Mouse (Mus musculus) MEL (cell line): ENCODE data around the gene Cacna1i. TPM values are rescaled to one million over a fixed set of nuclear protein-coding genes. Genes with fewer than 3 reads are reported as not detected.
A peak's percentile ranks its signal among the peaks of the same experiment; 100 is the strongest.

Source experiments
- DNase-seq: peaks from one replicate; pipeline ENCODE4 v3.0.0; 2011; ENCODE audit warnings: low read depth, low spot score
- H3K27ac ChIP-seq: 2 replicates; pipeline ENCODE4 v1.5.1; 2012; ENCODE audit warnings: low read depth, mild to moderate bottlenecking, control low read depth, low read length, moderate library complexity; ENCODE audit not compliant: control insufficient read depth
- H3K27me3 ChIP-seq, 2 experiments: fragments of 150-350 bp in 1 of 2; sonication (generic) in 1 of 2; 2 replicates each; pipeline ENCODE4 v1.6.1; 2012; ENCODE audit warnings: low read length in 2 of 2, mild to moderate bottlenecking in 2 of 2, improper control_type of control experiment in 1 of 2, moderate library complexity in 1 of 2; ENCODE audit not compliant: insufficient read depth in 2 of 2, control insufficient read depth in 1 of 2
- H3K36me3 ChIP-seq, 2 experiments: 2 replicates each; pipeline ENCODE4 v1.6.1; 2012 to 2014; ENCODE audit warnings: low read length in 2 of 2, improper control_type of control experiment in 1 of 2, inconsistent platforms in 1 of 2, mild to moderate bottlenecking in 1 of 2; ENCODE audit not compliant: insufficient read depth in 2 of 2, control insufficient read depth in 1 of 2
- H3K4me1 ChIP-seq, 2 experiments: fragments of 150-350 bp in 1 of 2; sonication (generic) in 1 of 2; 2 replicates each; pipeline ENCODE4 v1.6.1; 2012; ENCODE audit warnings: low read length in 2 of 2, improper control_type of control experiment in 1 of 2, mild to moderate bottlenecking in 1 of 2; ENCODE audit not compliant: insufficient read depth in 2 of 2, control insufficient read depth in 1 of 2
- H3K4me3 ChIP-seq, 2 experiments: fragments of 150-350 bp in 1 of 2; sonication (generic) in 1 of 2; 2 replicates each; pipeline ENCODE4 v1.5.1; 2012; ENCODE audit warnings: low read depth in 2 of 2, low read length in 2 of 2, mild to moderate bottlenecking in 2 of 2, moderate library complexity in 2 of 2, control low read depth in 1 of 2, improper control_type of control experiment in 1 of 2; ENCODE audit not compliant: control insufficient read depth in 1 of 2, insufficient read depth in 1 of 2
- H3K79me2 ChIP-seq: 2 replicates; pipeline ENCODE4 v1.6.1; 2012; ENCODE audit warnings: mild to moderate bottlenecking, low read length, moderate library complexity; ENCODE audit not compliant: control insufficient read depth, poor library complexity, insufficient read depth
- H3K9ac ChIP-seq: 2 replicates; pipeline ENCODE4 v1.6.1; 2012; ENCODE audit warnings: low read depth, mild to moderate bottlenecking, control low read depth, low read length, moderate library complexity; ENCODE audit not compliant: control insufficient read depth, poor library complexity, severe bottlenecking
- H3K9me3 ChIP-seq: fragments of 150-350 bp; sonication (generic); replicated peaks from 2 replicates; pipeline ENCODE4 v1.6.1; 2012; ENCODE audit warnings: mild to moderate bottlenecking, low read length, improper control_type of control experiment, moderate library complexity; ENCODE audit not compliant: insufficient read depth
- BHLHE40 ChIP-seq: IDR thresholded peaks from 2 replicates; pipeline ENCODE4 v1.6.1; 2012; ENCODE audit warnings: low read depth, mild to moderate bottlenecking, inconsistent platforms, low read length, improper control_type of control experiment, borderline replicate concordance
- CHD1 ChIP-seq: IDR thresholded peaks from 2 replicates; pipeline ENCODE4 v1.6.1; 2012; ENCODE audit warnings: low read depth, mild to moderate bottlenecking, inconsistent platforms, low read length, improper control_type of control experiment
- CHD2 ChIP-seq: IDR thresholded peaks from 2 replicates; pipeline ENCODE4 v1.6.1; 2011; ENCODE audit warnings: low read length, improper control_type of control experiment
- CTCF ChIP-seq, 3 experiments: IDR thresholded peaks in 2 of 3; conservative IDR thresholded peaks in 1 of 3; 2 replicates each; pipeline ENCODE4 v1.5.1; 2011 to 2012; ENCODE audit warnings: low read length in 3 of 3, low read depth in 2 of 3, mild to moderate bottlenecking in 2 of 3, improper control_type of control experiment in 1 of 3, inconsistent platforms in 1 of 3, mixed read lengths in 1 of 3, moderate library complexity in 1 of 3; ENCODE audit not compliant: control insufficient read depth in 1 of 3, insufficient read depth in 1 of 3, poor library complexity in 1 of 3, severe bottlenecking in 1 of 3
- E2F4 ChIP-seq: IDR thresholded peaks from 2 replicates; pipeline ENCODE4 v1.6.1; 2011; ENCODE audit warnings: low read depth, low read length, improper control_type of control experiment, borderline replicate concordance
- ELF1 ChIP-seq: IDR thresholded peaks from 2 replicates; pipeline ENCODE4 v1.6.1; 2014; ENCODE audit warnings: low read depth, mild to moderate bottlenecking, inconsistent platforms, low read length, improper control_type of control experiment, moderate library complexity
- EP300 ChIP-seq, 2 experiments: IDR thresholded peaks; 2 replicates each; pipeline ENCODE4 v1.6.1; 2011; ENCODE audit warnings: improper control_type of control experiment in 2 of 2, low read length in 2 of 2, low read depth in 1 of 2, mild to moderate bottlenecking in 1 of 2
- ETS1 ChIP-seq: IDR thresholded peaks from 2 replicates; pipeline ENCODE4 v1.6.1; 2012; ENCODE audit warnings: low read depth, mild to moderate bottlenecking, inconsistent platforms, low read length, improper control_type of control experiment, moderate library complexity
- HCFC1 ChIP-seq: IDR thresholded peaks from 2 replicates; pipeline ENCODE4 v1.6.1; 2012; ENCODE audit warnings: low read depth, mild to moderate bottlenecking, inconsistent platforms, low read length, improper control_type of control experiment, moderate library complexity
- MAFK ChIP-seq: IDR thresholded peaks from 2 replicates; pipeline ENCODE4 v1.6.1; 2011; ENCODE audit warnings: low read depth, mild to moderate bottlenecking, low read length, improper control_type of control experiment, borderline replicate concordance
- MAX ChIP-seq: IDR thresholded peaks from 2 replicates; pipeline ENCODE4 v1.6.1; 2011; ENCODE audit warnings: low read length, improper control_type of control experiment
- MEF2A ChIP-seq: IDR thresholded peaks from 2 replicates; pipeline ENCODE4 v1.6.1; 2014; ENCODE audit warnings: low read depth, mild to moderate bottlenecking, inconsistent platforms, low read length, improper control_type of control experiment; ENCODE audit not compliant: poor library complexity, insufficient replicate concordance, severe bottlenecking; ENCODE audit errors: extremely low read depth
- MYB ChIP-seq: IDR thresholded peaks from 2 replicates; pipeline ENCODE4 v1.6.1; 2011; ENCODE audit warnings: mild to moderate bottlenecking, low read depth, low read length, improper control_type of control experiment
- MYC ChIP-seq: IDR thresholded peaks from 2 replicates; pipeline ENCODE4 v1.6.1; 2011; ENCODE audit warnings: low read depth, mild to moderate bottlenecking, low read length, improper control_type of control experiment, moderate library complexity
- NELFE ChIP-seq: IDR thresholded peaks from 2 replicates; pipeline ENCODE4 v1.6.1; 2011; ENCODE audit warnings: low read depth, low read length, improper control_type of control experiment
- POLR2AphosphoS2 ChIP-seq: IDR thresholded peaks from 2 replicates; pipeline ENCODE4 v1.6.1; 2011; ENCODE audit warnings: low read length, improper control_type of control experiment
- RAD21 ChIP-seq: IDR thresholded peaks from 2 replicates; pipeline ENCODE4 v1.6.1; 2011; ENCODE audit warnings: mild to moderate bottlenecking, low read depth, low read length, improper control_type of control experiment
- SMC3 ChIP-seq: IDR thresholded peaks from 2 replicates; pipeline ENCODE4 v1.6.1; 2011; ENCODE audit warnings: low read depth, low read length, improper control_type of control experiment
- TAL1 ChIP-seq: IDR thresholded peaks from 2 replicates; pipeline ENCODE4 v1.6.1; 2012; ENCODE audit warnings: mild to moderate bottlenecking, inconsistent platforms, low read length, moderate library complexity, mixed read lengths
- TBP ChIP-seq: IDR thresholded peaks from 2 replicates; pipeline ENCODE4 v1.8.0; 2011; ENCODE audit warnings: low read depth, low read length, improper control_type of control experiment
- TCF12 ChIP-seq: IDR thresholded peaks from 2 replicates; pipeline ENCODE4 v1.6.1; 2014; ENCODE audit warnings: low read depth, mild to moderate bottlenecking, inconsistent platforms, low read length, improper control_type of control experiment, moderate library complexity
- UBTF ChIP-seq: IDR thresholded peaks from 2 replicates; pipeline ENCODE4 v1.6.1; 2012; ENCODE audit warnings: low read depth, mild to moderate bottlenecking, inconsistent platforms, low read length, improper control_type of control experiment, moderate library complexity, borderline replicate concordance; ENCODE audit not compliant: insufficient read depth
- USF1 ChIP-seq: IDR thresholded peaks from 2 replicates; pipeline ENCODE4 v1.6.1; 2014; ENCODE audit warnings: low read depth, mild to moderate bottlenecking, inconsistent platforms, low read length, improper control_type of control experiment, moderate library complexity
- ZC3H11A ChIP-seq: IDR thresholded peaks from 2 replicates; pipeline ENCODE4 v1.6.1; 2012; ENCODE audit warnings: low read depth, mild to moderate bottlenecking, inconsistent platforms, low read length, improper control_type of control experiment
- ZKSCAN1 ChIP-seq: IDR thresholded peaks from 2 replicates; pipeline ENCODE4 v1.6.1; 2012; ENCODE audit warnings: low read depth, mild to moderate bottlenecking, inconsistent platforms, low read length, improper control_type of control experiment, moderate library complexity
- polyA plus RNA-seq, 2 experiments: library from polyadenylated mRNA; stranded (reverse) in 1 of 2; unstranded in 1 of 2; fragments of >175 nt in 1 of 2; fragments of >200 nt in 1 of 2; gene quantifications; 2 replicates each; pipeline versions ENCODE4 v1.2.1 to v1.2.4; 2012; ENCODE audit warnings: low replicate concordance in 2 of 2, low read depth in 1 of 2; ENCODE audit not compliant: insufficient read length in 2 of 2, insufficient read depth in 1 of 2, missing spikeins in 1 of 2
- total RNA-seq: library from RNA; depleted of rRNA; stranded (reverse); fragments of 300-350 nt; gene quantifications from 2 replicates; pipeline ENCODE4 v1.2.3, GENCODE M21; 2012

Gene Cacna1i
- total and polyA plus RNA-seq, 3 experiments, result not detected

DNA sequence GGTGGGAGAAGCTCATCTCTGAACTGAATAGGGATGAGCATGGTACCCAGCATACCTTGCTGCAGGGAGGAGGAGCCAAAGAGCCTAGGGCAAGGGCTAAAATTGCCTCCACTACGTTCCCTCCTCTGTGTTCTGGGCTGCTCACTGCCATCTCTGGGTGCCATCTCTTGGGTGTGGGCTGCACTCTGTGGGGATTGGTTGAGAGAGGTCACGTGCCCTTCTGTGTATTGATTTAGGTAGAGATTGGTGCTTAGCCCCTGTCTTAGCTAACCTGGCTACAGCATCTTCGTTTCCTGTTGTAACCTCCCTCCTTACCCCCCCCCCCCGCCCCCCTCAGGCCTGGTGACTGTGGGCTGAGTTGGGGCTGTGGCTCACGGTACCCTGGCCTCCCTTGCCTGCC, 87.8 kb downstream of the Cacna1i start:
- Histone ChIP-seq H3K36me3 (no peaks in the 10 kb centered on the region), H3K27me3 (no peaks in the 10 kb centered on the region), H3K4me1 (no peaks in the 10 kb centered on the region), H3K9me3 (no peaks in the 10 kb centered on the region), H3K79me2 (no peaks in the 10 kb centered on the region), H3K27ac (no peak overlapping the region), H3K9ac (no peak overlapping the region), H3K4me3 (no peak overlapping the region)
- peak; percentile 52; the same call in 1 of the 2 replicates for TF ChIP-seq USF1
- TF ChIP-seq UBTF, result no peak
- no peak for DNase-seq

DNA sequence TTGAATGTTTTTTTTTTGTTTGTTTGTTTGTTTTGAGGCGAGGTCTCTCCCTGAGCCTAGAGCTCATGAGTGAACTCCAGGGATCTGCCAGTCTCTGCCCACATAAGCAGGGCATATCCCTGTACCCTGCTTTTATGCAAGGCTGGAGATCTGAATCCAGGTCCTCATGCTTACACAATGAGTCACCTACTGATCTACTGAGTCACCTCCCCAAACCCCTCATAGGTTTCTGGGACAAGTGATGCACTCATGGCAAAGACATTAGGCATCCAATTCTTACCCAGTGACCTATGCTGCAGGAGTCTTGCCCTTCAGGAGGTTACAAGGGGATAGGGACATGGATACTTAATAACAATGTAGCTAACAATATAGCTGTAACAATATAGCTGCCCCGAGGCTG, 100.1 kb downstream of the Cacna1i start:
- H3K9ac ChIP-seq, result no peak overlapping the region
- no peak overlapping the region for H3K27ac ChIP-seq
- H3K27me3 ChIP-seq, result no peaks in the 10 kb centered on the region; a peak in 1 of 4 replicates
- no peaks in the 10 kb centered on the region for H3K79me2 ChIP-seq
- no peaks in the 10 kb centered on the region for H3K36me3 ChIP-seq
- no peak overlapping the region for H3K4me3 ChIP-seq
- TF ChIP-seq ZKSCAN1 (no peak), MYC (no peak), MAFK (no peak), TAL1 (no peak), ETS1 (no peak), BHLHE40 (no peak), CHD1 (no peak), NELFE (no peak), TBP (no peak), SMC3 (no peak), MYB (no peak), MEF2A (no peak), EP300 (IDR thresholded peaks at IDR 0.05; ENCODE audit: low read depth in 1 of 2, low read length in 2 of 2) (no peak), USF1 (no peak)
- no peaks in the 10 kb centered on the region for H3K9me3 ChIP-seq
- no peak for DNase-seq
- H3K4me1 ChIP-seq, result no peaks in the 10 kb centered on the region

DNA sequence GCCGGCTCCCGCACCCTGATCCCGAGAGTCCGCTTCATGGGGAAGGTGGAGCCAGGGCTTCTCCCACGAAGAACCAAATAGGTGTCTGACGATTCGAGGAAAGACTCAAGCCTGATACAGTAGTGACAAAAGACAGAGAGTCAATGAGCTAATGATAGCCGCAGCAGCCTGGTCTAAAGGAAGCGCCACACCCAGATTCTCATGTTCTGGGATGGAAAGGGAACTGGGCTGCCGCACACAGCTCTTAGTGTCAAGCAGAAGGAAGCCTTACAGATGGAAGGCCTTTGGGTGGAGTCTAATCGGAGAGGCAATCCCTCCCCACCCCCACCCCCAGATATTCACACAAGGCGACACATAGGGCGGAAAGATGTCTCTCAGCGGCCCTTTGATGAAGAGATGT, 104.8 kb downstream of the Cacna1i start:
- H3K27me3 ChIP-seq, result no peaks in the 10 kb centered on the region

More for the DNA sequence above, 104.8 kb downstream of the Cacna1i start:
- Histone ChIP-seq H3K9ac (no peak overlapping the region), H3K27ac (no peak overlapping the region), H3K79me2 (no peaks in the 10 kb centered on the region), H3K36me3 (no peaks in the 10 kb centered on the region), H3K4me3 (no peak overlapping the region), H3K9me3 (no peaks in the 10 kb centered on the region)
- no peak for DNase-seq
- TF ChIP-seq MAX (no peak), CTCF (IDR thresholded peaks at IDR 0.05 in 2 of 3, conservative IDR thresholded peaks at IDR 0.05 in 1 of 3; ENCODE audit: control insufficient read depth in 1 of 3, insufficient read depth in 1 of 3, low read depth in 2 of 3, low read length in 3 of 3, poor library complexity in 1 of 3, severe bottlenecking in 1 of 3) (no peak), ZKSCAN1 (no peak), MEF2A (no peak), CHD1 (no peak), TCF12 (no peak), CHD2 (no peak), UBTF (no peak), BHLHE40 (no peak), E2F4 (no peak), TBP (no peak), TAL1 (no peak), POLR2AphosphoS2 (no peak), HCFC1 (no peak), RAD21 (no peak), MYB (no peak), ZC3H11A (no peak), ELF1 (no peak)
- TF ChIP-seq, all 39 proteins: peak for 0
- H3K4me1 ChIP-seq, result no peaks in the 10 kb centered on the region
